Mouse (Mus musculus) myocyte (in vitro differentiated cells): ENCODE measurements around the gene Cd5. TPM values are rescaled to one million over a fixed set of nuclear protein-coding genes. Genes with fewer than 3 reads are reported as not detected.

Experiments used
- H3K27me3 ChIP-seq: one replicate; pipeline ENCODE4 v1.6.1; 2011; ENCODE audit not compliant: control insufficient read depth, insufficient read depth, insufficient read length
- H3K36me3 ChIP-seq: one replicate; pipeline ENCODE4 v1.6.1; 2011; ENCODE audit not compliant: control insufficient read depth, insufficient read depth
- H3K4me2 ChIP-seq: one replicate; pipeline ENCODE4 v1.6.1; 2011; ENCODE audit warnings: low read depth, control low read depth
- H3K4me3 ChIP-seq: one replicate; pipeline ENCODE4 v1.5.1; 2011; ENCODE audit warnings: mild to moderate bottlenecking, control low read depth, moderate library complexity
- H3K79me2 ChIP-seq: one replicate; pipeline ENCODE4 v1.6.1; 2011; ENCODE audit not compliant: control insufficient read depth, insufficient read depth
- H3ac ChIP-seq: one replicate; pipeline ENCODE4 v1.6.1; 2011; ENCODE audit not compliant: control insufficient read depth, insufficient read length
- CEBPB ChIP-seq: IDR thresholded peaks from 2 replicates; pipeline ENCODE4 v1.6.1; 2011; ENCODE audit warnings: mild to moderate bottlenecking, moderate library complexity; ENCODE audit not compliant: poor library complexity, insufficient read depth, severe bottlenecking
- E2F4 ChIP-seq: IDR thresholded peaks from one replicate; pipeline ENCODE4 v1.6.1; 2011; ENCODE audit warnings: mild to moderate bottlenecking, control low read depth, moderate library complexity; ENCODE audit not compliant: insufficient read depth
- MAX ChIP-seq: IDR thresholded peaks from one replicate; pipeline ENCODE4 v1.6.1; 2011; ENCODE audit warnings: low read depth, mild to moderate bottlenecking, control low read depth
- MYOD1 ChIP-seq, 3 experiments: IDR thresholded peaks; one replicate each; pipeline ENCODE4 v1.6.1; 2011; ENCODE audit warnings: control low read depth in 2 of 3, low read depth in 2 of 3, mild to moderate bottlenecking in 2 of 3, moderate library complexity in 1 of 3; ENCODE audit not compliant: insufficient read length in 2 of 3, control insufficient read depth in 1 of 3
- MYOG ChIP-seq, 3 experiments: IDR thresholded peaks; one replicate each; pipeline ENCODE4 v1.6.1; 2011; ENCODE audit warnings: control low read depth in 2 of 3, low read depth in 2 of 3, mild to moderate bottlenecking in 2 of 3; ENCODE audit not compliant: insufficient read length in 2 of 3, control insufficient read depth in 1 of 3, insufficient read depth in 1 of 3
- POLR2A ChIP-seq: IDR thresholded peaks from one replicate; pipeline ENCODE4 v1.6.1; 2011; ENCODE audit warnings: low read depth, mild to moderate bottlenecking, control low read depth, moderate library complexity; ENCODE audit not compliant: insufficient read length
- POLR2AphosphoS2 ChIP-seq: IDR thresholded peaks from one replicate; pipeline ENCODE4 v1.6.1; 2011; ENCODE audit warnings: low read depth, control low read depth; ENCODE audit not compliant: insufficient read length
- REST ChIP-seq: IDR thresholded peaks from one replicate; pipeline ENCODE4 v1.6.1; 2011; ENCODE audit warnings: mild to moderate bottlenecking, control low read depth, moderate library complexity; ENCODE audit not compliant: insufficient read depth, insufficient read length
- SRF ChIP-seq: IDR thresholded peaks from one replicate; pipeline ENCODE4 v1.6.1; 2011; ENCODE audit warnings: low read depth; ENCODE audit not compliant: control insufficient read depth, insufficient read length
- TCF12 ChIP-seq: IDR thresholded peaks from one replicate; pipeline ENCODE4 v1.6.1; 2011; ENCODE audit warnings: mild to moderate bottlenecking, control low read depth; ENCODE audit not compliant: poor library complexity, insufficient read depth, severe bottlenecking
- TCF3 ChIP-seq: IDR thresholded peaks from one replicate; pipeline ENCODE4 v1.6.1; 2011; ENCODE audit warnings: low read depth, control low read depth; ENCODE audit not compliant: insufficient read length
- USF1 ChIP-seq: IDR thresholded peaks from one replicate; pipeline ENCODE4 v1.6.1; 2011; ENCODE audit warnings: low read depth, mild to moderate bottlenecking, control low read depth, moderate library complexity
- polyA plus RNA-seq: library from polyadenylated mRNA; unstranded; fragments of >200 nt; fragmentation: generic; extraction: Trizol; gene quantifications from one replicate; pipeline ENCODE4 v1.2.1, GENCODE M21; 2012; ENCODE audit warnings: missing spikeins

Cd5 gene
- polyA plus RNA-seq, 1 experiment, result not detected

GRCm38 (mm10) chr19:10715476-10715875 is 23.3 kb downstream of the Cd5 start:
- no peak overlapping the region for H3K4me2 ChIP-seq
- H3K36me3 ChIP-seq, result peaks cover 12% of the 10 kb centered on the region
- no peak for TF ChIP-seq POLR2AphosphoS2
- no peak for TF ChIP-seq CEBPB
- TF ChIP-seq POLR2A, result no peak
- no peak for TF ChIP-seq USF1
- TF ChIP-seq REST, result no peak
- no peak for TF ChIP-seq MYOD1 (IDR thresholded peaks at IDR 0.05; ENCODE audit: control insufficient read depth in 1 of 3, insufficient read length in 2 of 3, low read depth in 2 of 3)
- no peak for TF ChIP-seq SRF
- TF ChIP-seq MAX, result no peak
- TF ChIP-seq TCF3, result no peak
- TF ChIP-seq E2F4, result no peak
- TF ChIP-seq TCF12, result no peak
- no peak overlapping the region for H3K4me3 ChIP-seq
- no peaks in the 10 kb centered on the region for H3K79me2 ChIP-seq
- no peaks in the 10 kb centered on the region for H3K27me3 ChIP-seq
- H3ac ChIP-seq, result no peak overlapping the region

GRCm38 (mm10) chr19:10714682-10715475 is 23.9 kb downstream of the Cd5 start:
- no peak for TF ChIP-seq TCF3
- peak in 1 of 3 experiments; percentile 2 for TF ChIP-seq MYOD1 (IDR thresholded peaks at IDR 0.05; ENCODE audit: control insufficient read depth in 1 of 3, insufficient read length in 2 of 3, low read depth in 2 of 3)
- TF ChIP-seq E2F4, result no peak
- no peaks in the 10 kb centered on the region for H3K27me3 ChIP-seq
- H3K36me3 ChIP-seq, result peaks cover 17% of the 10 kb centered on the region
- no peaks in the 10 kb centered on the region for H3K79me2 ChIP-seq
- H3ac ChIP-seq, result no peak overlapping the region
- H3K4me2 ChIP-seq, result no peak overlapping the region
- H3K4me3 ChIP-seq, result no peak overlapping the region

GRCm38 (mm10) chr19:10714168-10714567 is 24.6 kb downstream of the Cd5 start:
- no peak for TF ChIP-seq TCF3
- TF ChIP-seq MYOG (IDR thresholded peaks at IDR 0.05; ENCODE audit: control insufficient read depth in 1 of 3, insufficient read depth in 1 of 3, insufficient read length in 2 of 3, low read depth in 2 of 3), result no peak
- no peak for TF ChIP-seq USF1
- no peak for TF ChIP-seq MYOD1 (IDR thresholded peaks at IDR 0.05; ENCODE audit: control insufficient read depth in 1 of 3, insufficient read length in 2 of 3, low read depth in 2 of 3)
- TF ChIP-seq REST, result no peak
- no peak for TF ChIP-seq POLR2AphosphoS2
- TF ChIP-seq CEBPB, result no peak
- TF ChIP-seq MAX, result no peak
- no peak for TF ChIP-seq E2F4
- no peak for TF ChIP-seq TCF12
- TF ChIP-seq POLR2A, result no peak
- no peak for TF ChIP-seq SRF
- Histone ChIP-seq H3K79me2 (no peaks in the 10 kb centered on the region), H3ac (no peak overlapping the region)

GRCm38 (mm10) chr19:10713551-10713950 is 25.3 kb downstream of the Cd5 start:
- no peaks in the 10 kb centered on the region for H3K79me2 ChIP-seq
- H3ac ChIP-seq, result no peak overlapping the region
- no peak overlapping the region for H3K4me2 ChIP-seq
- no peak for TF ChIP-seq TCF12
- no peak for TF ChIP-seq MYOG (IDR thresholded peaks at IDR 0.05; ENCODE audit: control insufficient read depth in 1 of 3, insufficient read depth in 1 of 3, insufficient read length in 2 of 3, low read depth in 2 of 3)
- TF ChIP-seq REST, result no peak
- TF ChIP-seq SRF, result no peak
- H3K36me3 ChIP-seq, result peaks cover 17% of the 10 kb centered on the region
- H3K4me3 ChIP-seq, result no peak overlapping the region
- no peaks in the 10 kb centered on the region for H3K27me3 ChIP-seq

More at GRCm38 (mm10) chr19:10714168-10714567, 24.6 kb downstream of the Cd5 start:
- Histone ChIP-seq H3K27me3 (no peaks in the 10 kb centered on the region), H3K4me3 (no peak overlapping the region), H3K36me3 (peaks cover 17% of the 10 kb centered on the region), H3K4me2 (no peak overlapping the region)

- Histone ChIP-seq H3ac (no peak overlapping the region), H3K27me3 (no peaks in the 10 kb centered on the region), H3K79me2 (no peaks in the 10 kb centered on the region), H3K4me2 (no peak overlapping the region), H3K36me3 (peaks cover 17% of the 10 kb centered on the region), H3K4me3 (no peak overlapping the region)
- TF ChIP-seq SRF (no peak), CEBPB (no peak), TCF3 (no peak), MAX (no peak), TCF12 (no peak), E2F4 (no peak), USF1 (no peak), POLR2A (no peak), REST (no peak), MYOD1 (IDR thresholded peaks at IDR 0.05; ENCODE audit: control insufficient read depth in 1 of 3, insufficient read length in 2 of 3, low read depth in 2 of 3) (no peak), MYOG (IDR thresholded peaks at IDR 0.05; ENCODE audit: control insufficient read depth in 1 of 3, insufficient read depth in 1 of 3, insufficient read length in 2 of 3, low read depth in 2 of 3) (no peak), POLR2AphosphoS2 (no peak)
Measured at GRCm38 (mm10) chr19:10712646-10713045, 26.2 kb downstream of the Cd5 start.
